Mouse (Mus musculus) midbrain, embryonic 11.5 days (tissue): ENCODE measurements at regions not wholly inside any gene's neighbourhood (a gene's known extent, or its start where the extent isn't known, plus 50 kb on each side); places are given as distances from the start of the nearest gene placed in this dataset.
A peak's percentile ranks its signal among the peaks of the same experiment; 100 is the strongest.

ENCODE experiments used
- ATAC-seq: fragments of 200-750 bp; cut with Nextera tagmentation; 2 replicates; pipeline ENCODE4 v1.8.0; 2017; ENCODE audit warnings: moderate TSS enrichment, moderate library complexity; ENCODE audit not compliant: low FRiP score
- DNase-seq: peaks from one replicate; pipeline ENCODE4 v3.0.0; 2015; ENCODE audit warnings: low spot score; ENCODE audit errors: missing footprints
- H3K27ac ChIP-seq: fragments of 300-500 bp; sonication (generic); 2 replicates; pipeline ENCODE4 v1.5.1; 2014; ENCODE audit warnings: low read depth, low read length
- H3K27me3 ChIP-seq: fragments of 300-500 bp; sonication (generic); 2 replicates; pipeline ENCODE4 v1.6.1; 2014; ENCODE audit warnings: mild to moderate bottlenecking, low read length, moderate library complexity, mixed read lengths; ENCODE audit not compliant: control insufficient read depth, insufficient read depth
- H3K36me3 ChIP-seq: fragments of 300-500 bp; sonication (generic); 2 replicates; pipeline ENCODE4 v1.6.1; 2014; ENCODE audit warnings: mild to moderate bottlenecking, low read length, moderate library complexity, mixed read lengths; ENCODE audit not compliant: control insufficient read depth, insufficient read depth
- H3K4me1 ChIP-seq: fragments of 300-500 bp; sonication (generic); 2 replicates; pipeline ENCODE4 v1.6.1; 2014; ENCODE audit warnings: low read length; ENCODE audit not compliant: control insufficient read depth, insufficient read depth
- H3K4me2 ChIP-seq: fragments of 300-500 bp; sonication (generic); 2 replicates; pipeline ENCODE4 v1.6.1; 2014; ENCODE audit warnings: mild to moderate bottlenecking, moderate library complexity
- H3K4me3 ChIP-seq: fragments of 300-500 bp; sonication (generic); 2 replicates; pipeline ENCODE4 v1.5.1; 2014; ENCODE audit warnings: low read depth, low read length
- H3K9ac ChIP-seq: fragments of 300-500 bp; sonication (generic); 2 replicates; pipeline ENCODE4 v1.6.1; 2014; ENCODE audit warnings: low read length
- H3K9me3 ChIP-seq: fragments of 300-500 bp; sonication (generic); 2 replicates; pipeline ENCODE4 v1.6.1; 2016; ENCODE audit warnings: low read length; ENCODE audit not compliant: control insufficient read depth
- WGBS: fragments of 180-500 bp; shearing (Covaris S2); extraction: QIAGEN DNeasy Blood & Tissue Kit; methylation state at CpG from one replicate; pipeline ENCODE4 v1.1.7; 2014; 5-methylcytosine and 5-hydroxymethylcytosine counted together

GRCm38 (mm10) chr9:120771896-120772530 lies 157.0 kb upstream of the Ctnnb1 start:
- 70% methylated on average over 4 of the region's 4 CpGs for WGBS
- no peaks in the 10 kb centered on the region for H3K4me1 ChIP-seq
- H3K4me2 ChIP-seq: no peak overlapping the region
- H3K9ac ChIP-seq: no peak overlapping the region
- DNase-seq (peak; percentile 65), ATAC-seq (no peak)
- H3K27me3 ChIP-seq: no peaks in the 10 kb centered on the region
- H3K9me3 ChIP-seq: no peaks in the 10 kb centered on the region
- no peak overlapping the region for H3K4me3 ChIP-seq
- no peaks in the 10 kb centered on the region for H3K36me3 ChIP-seq
- H3K27ac ChIP-seq: no peak overlapping the region

GRCm38 (mm10) chr9:120774251-120774650 lies 154.8 kb upstream of the Ctnnb1 start:
- DNase-seq: peak; percentile 75
- no peak overlapping the region for H3K4me2 ChIP-seq
- no peak for ATAC-seq
- H3K27ac ChIP-seq: no peak overlapping the region
- WGBS: 93% methylated on average over 1 of the region's 1 CpGs
- no peaks in the 10 kb centered on the region for H3K9me3 ChIP-seq
- H3K27me3 ChIP-seq: no peaks in the 10 kb centered on the region
- no peaks in the 10 kb centered on the region for H3K36me3 ChIP-seq
- H3K9ac ChIP-seq: no peak overlapping the region
- no peaks in the 10 kb centered on the region for H3K4me1 ChIP-seq
- H3K4me3 ChIP-seq: no peak overlapping the region

GRCm38 (mm10) chr9:120774772-120775171 lies 154.2 kb upstream of the Ctnnb1 start:
- Histone ChIP-seq H3K36me3 (no peaks in the 10 kb centered on the region), H3K4me2 (no peak overlapping the region), H3K27me3 (no peaks in the 10 kb centered on the region), H3K4me3 (no peak overlapping the region), H3K9ac (no peak overlapping the region), H3K4me1 (no peaks in the 10 kb centered on the region), H3K27ac (no peak overlapping the region), H3K9me3 (no peaks in the 10 kb centered on the region)
- ATAC-seq (no peak), DNase-seq (no peak)
- 53% methylated on average over 1 of the region's 1 CpGs for WGBS

GRCm38 (mm10) chr9:120775721-120776120 lies 153.3 kb upstream of the Ctnnb1 start:
- Histone ChIP-seq H3K4me2 (no peak overlapping the region), H3K9me3 (no peaks in the 10 kb centered on the region), H3K9ac (no peak overlapping the region), H3K36me3 (no peaks in the 10 kb centered on the region), H3K27me3 (no peaks in the 10 kb centered on the region), H3K27ac (no peak overlapping the region), H3K4me3 (no peak overlapping the region), H3K4me1 (no peaks in the 10 kb centered on the region)
- DNase-seq (no peak), ATAC-seq (no peak)
- WGBS: 77% methylated on average over 3 of the region's 3 CpGs

GRCm38 (mm10) chr9:120776456-120777001 lies 152.5 kb upstream of the Ctnnb1 start:
- no peak for DNase-seq
- Histone ChIP-seq H3K36me3 (no peaks in the 10 kb centered on the region), H3K27ac (no peak overlapping the region), H3K9me3 (no peaks in the 10 kb centered on the region), H3K4me2 (no peak overlapping the region), H3K27me3 (no peaks in the 10 kb centered on the region), H3K4me3 (no peak overlapping the region), H3K4me1 (no peaks in the 10 kb centered on the region), H3K9ac (no peak overlapping the region)
- WGBS: 76% methylated on average over 4 of the region's 4 CpGs
- ATAC-seq: no peak

- no peaks in the 10 kb centered on the region for H3K36me3 ChIP-seq
- 66% methylated on average over 6 of the region's 6 CpGs for WGBS
- H3K4me2 ChIP-seq: no peak overlapping the region
- H3K4me1 ChIP-seq: no peaks in the 10 kb centered on the region
- ATAC-seq: no peak
- H3K27me3 ChIP-seq: no peaks in the 10 kb centered on the region
- H3K4me3 ChIP-seq: no peak overlapping the region
- DNase-seq: no peak
- no peak overlapping the region for H3K27ac ChIP-seq
- no peak overlapping the region for H3K9ac ChIP-seq
- no peaks in the 10 kb centered on the region for H3K9me3 ChIP-seq
Measured at GRCm38 (mm10) chr9:120777016-120777415, 152.0 kb upstream of the Ctnnb1 start.

- DNase-seq (no peak), ATAC-seq (no peak)
- H3K4me3 ChIP-seq: no peak overlapping the region
- H3K9ac ChIP-seq: no peak overlapping the region
- H3K27ac ChIP-seq: no peak overlapping the region
- no peak overlapping the region for H3K4me2 ChIP-seq
- H3K27me3 ChIP-seq: no peaks in the 10 kb centered on the region
- no peaks in the 10 kb centered on the region for H3K9me3 ChIP-seq
- no peaks in the 10 kb centered on the region for H3K4me1 ChIP-seq
- no peaks in the 10 kb centered on the region for H3K36me3 ChIP-seq
- WGBS: 87% methylated on average over 10 of the region's 10 CpGs
Measured at GRCm38 (mm10) chr9:120777501-120777900, 151.5 kb upstream of the Ctnnb1 start.

- no peaks in the 10 kb centered on the region for H3K9me3 ChIP-seq
- ATAC-seq (no peak), DNase-seq (no peak)
- WGBS: 60% methylated on average over 2 of the region's 2 CpGs
- H3K27me3 ChIP-seq: no peaks in the 10 kb centered on the region
- H3K4me3 ChIP-seq: no peak overlapping the region
- H3K4me2 ChIP-seq: no peak overlapping the region
- no peak overlapping the region for H3K27ac ChIP-seq
- H3K4me1 ChIP-seq: no peaks in the 10 kb centered on the region
- no peaks in the 10 kb centered on the region for H3K36me3 ChIP-seq
- no peak overlapping the region for H3K9ac ChIP-seq
Measured at GRCm38 (mm10) chr9:120778423-120778822, 150.6 kb upstream of the Ctnnb1 start.

GRCm38 (mm10) chr9:120794210-120794609 lies 134.8 kb upstream of the Ctnnb1 start:
- no peaks in the 10 kb centered on the region for H3K27me3 ChIP-seq
- DNase-seq: no peak
- no peak overlapping the region for H3K4me3 ChIP-seq
- no peak overlapping the region for H3K27ac ChIP-seq
- H3K9me3 ChIP-seq: peaks cover 6% of the 10 kb centered on the region; the same call in 1 of the 2 replicates
- no peak overlapping the region for H3K9ac ChIP-seq
- H3K36me3 ChIP-seq: no peaks in the 10 kb centered on the region
- H3K4me2 ChIP-seq: no peak overlapping the region
- 88% methylated on average over 5 of the region's 5 CpGs for WGBS
- ATAC-seq: no peak
- H3K4me1 ChIP-seq: no peaks in the 10 kb centered on the region
